Mouse (Mus musculus) layer of hippocampus, adult 18-20 months (tissue): ENCODE data around the gene C2cd4a. TPM values are rescaled to one million over a fixed set of nuclear protein-coding genes. Genes with fewer than 3 reads are reported as not detected.

Source experiments
- DNase-seq, 2 experiments: peaks; one replicate each; pipeline ENCODE4 v3.0.0; 2022; ENCODE audit warnings: low spot score in 2 of 2
- long read RNA-seq: library from polyadenylated mRNA; stranded (forward); transcript quantifications from one replicate; pipeline ENCODE4 v2.0.0, GENCODE M21; 2021
- total RNA-seq, 2 experiments: library from RNA; stranded (reverse); gene quantifications; 2 replicates each; pipeline ENCODE4 v1.2.3; 2021

The C2cd4a gene
- 1 to 10 TPM; 1.6 to 3.2 TPM for total RNA-seq
- long read RNA-seq, partial matches to known transcripts: 0 of 4 reads
- long read RNA-seq, other reads (novel, unspliced or antisense): 3 of 4 reads

DNA sequence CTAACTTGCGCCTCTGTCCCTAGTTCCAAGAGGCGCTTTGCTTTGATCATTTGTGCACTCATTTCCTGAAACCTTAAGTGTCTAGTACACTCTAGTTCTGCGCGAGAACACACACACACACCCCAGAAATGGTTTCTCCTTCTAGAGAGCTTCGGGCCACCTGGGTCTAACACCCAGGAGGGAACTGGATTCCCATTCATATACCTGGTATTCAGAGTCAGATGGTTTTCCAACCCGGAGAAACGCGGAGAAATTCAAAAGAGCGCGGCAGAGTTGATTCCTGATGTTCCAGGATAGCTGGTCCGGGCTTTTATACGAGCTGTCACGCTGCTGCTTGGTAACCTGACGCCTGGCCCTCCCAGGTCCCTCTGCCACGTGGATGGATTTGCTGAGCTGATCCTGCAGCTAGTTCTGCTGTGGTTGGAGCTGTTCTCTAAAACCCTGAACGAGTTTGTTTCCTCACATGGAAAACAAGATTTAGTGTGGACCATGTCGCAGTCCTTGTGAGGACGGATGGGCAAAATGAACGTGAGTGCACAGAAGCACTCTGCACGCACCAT is at the start of gene C2cd4a:
C2cd4a (minus strand) TSS at position 285 of the 560 bp plus-strand sequence.
- no peak for DNase-seq

- no peak for DNase-seq
These were observed 46.2 kb upstream of the C2cd4a start for GRCm38 (mm10) chr9:67878197-67878769.

- DNase-seq: peak in 1 of 2 experiments; percentile 25
These were observed 45.1 kb upstream of the C2cd4a start for GRCm38 (mm10) chr9:67877081-67877718.

DNA sequence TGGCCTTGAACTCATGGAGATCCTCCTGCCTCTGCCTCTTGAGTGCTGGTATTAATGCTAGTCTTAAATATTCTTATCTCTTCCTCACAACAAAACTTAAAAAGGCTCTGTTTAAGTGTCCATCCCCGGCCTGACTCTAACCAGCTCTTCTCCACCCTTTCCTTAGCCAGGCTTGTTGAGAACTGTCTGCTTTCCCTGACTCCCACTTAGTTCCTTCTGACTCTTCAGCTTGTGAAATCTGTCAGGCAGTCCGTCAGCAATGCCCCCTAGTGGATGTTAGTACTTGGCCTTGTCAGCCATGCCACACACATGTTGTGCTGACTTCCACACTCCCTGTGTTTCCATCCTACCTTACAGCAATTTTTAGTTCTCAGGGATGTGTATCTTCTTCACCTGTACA is 43.2 kb upstream of the C2cd4a start:
- DNase-seq: peak in 1 of 2 experiments; percentile 58

GRCm38 (mm10) chr9:67874522-67875222 is 42.5 kb upstream of the C2cd4a start:
- DNase-seq: no peak

DNA sequence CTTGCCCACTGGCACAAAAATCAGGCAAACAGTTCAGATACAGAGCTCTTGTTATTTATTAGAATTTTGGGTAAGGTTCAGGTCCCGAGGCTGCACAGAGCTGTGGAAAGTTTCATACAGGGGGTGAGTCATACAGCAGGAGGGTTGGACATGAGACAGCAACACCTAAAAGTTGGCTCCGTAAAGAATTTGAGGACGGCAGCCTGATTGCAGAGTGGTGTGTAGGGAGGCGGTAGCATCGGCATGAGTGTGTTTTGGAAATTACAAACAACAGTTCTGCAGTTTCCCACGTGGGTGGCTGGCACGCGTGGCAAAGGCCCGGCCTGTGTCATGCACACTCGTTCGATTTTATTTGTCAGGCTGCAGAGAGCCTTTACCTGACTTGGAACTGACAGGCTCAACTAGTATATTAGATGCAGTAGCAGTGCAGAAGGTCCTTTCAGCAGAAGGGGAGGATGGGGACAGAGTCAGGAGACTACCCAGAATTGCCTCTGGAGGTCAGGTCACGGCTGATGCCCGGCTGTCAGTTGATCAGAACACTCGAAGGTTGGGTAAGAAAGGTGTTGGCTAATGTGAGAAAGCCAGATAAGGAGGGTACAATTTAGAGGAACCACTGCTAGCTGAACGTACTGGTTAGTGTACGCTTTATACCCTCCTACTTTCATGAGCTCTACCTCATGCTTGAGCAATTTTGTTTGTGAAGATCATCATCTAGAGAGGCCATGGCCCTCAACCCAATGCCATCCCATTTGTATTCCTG is 37.7 kb upstream of the C2cd4a start:
- DNase-seq: peak; percentile 63 to 76

DNA sequence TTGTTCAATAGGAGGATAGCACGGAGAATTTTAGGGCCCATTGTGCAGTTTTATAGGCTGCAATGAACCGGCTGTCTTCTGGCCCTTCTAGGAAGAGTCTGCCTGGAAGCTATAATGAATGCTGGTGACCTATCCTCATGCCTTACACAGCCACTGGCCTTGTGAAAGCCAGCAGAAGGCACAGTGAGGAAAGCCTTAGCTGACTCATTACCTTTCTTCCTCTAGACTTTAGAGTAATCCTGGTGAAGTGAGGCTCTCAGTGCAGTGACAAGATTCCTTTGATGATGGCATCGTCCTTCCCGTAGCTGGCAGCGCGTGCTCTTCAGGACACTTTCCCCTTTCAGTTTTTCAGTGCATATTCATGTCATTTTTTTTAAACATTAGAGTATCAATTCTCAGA is 35.3 kb upstream of the C2cd4a start:
- no peak for DNase-seq

DNA sequence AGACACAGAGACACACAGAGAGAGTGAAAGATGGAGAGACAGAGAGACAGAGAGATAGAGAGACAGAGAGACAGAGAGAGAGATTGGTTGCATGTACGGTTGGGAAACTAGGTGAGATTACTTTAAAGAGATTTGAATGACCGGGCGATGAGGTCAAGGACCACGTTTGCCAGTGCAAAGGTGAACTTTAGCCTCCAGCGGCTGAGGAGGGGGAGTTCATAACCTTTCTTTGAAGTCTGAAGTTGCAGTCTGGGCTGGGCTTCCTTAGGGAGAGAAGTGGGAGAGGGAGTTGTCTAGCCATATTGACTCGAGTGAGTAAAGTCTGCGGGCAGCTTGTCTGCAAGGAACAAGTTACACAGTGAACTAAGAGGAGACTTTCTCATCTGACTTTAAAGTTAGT is 33.3 kb upstream of the C2cd4a start:
- DNase-seq: no peak

GRCm38 (mm10) chr9:67864011-67864410 is 31.9 kb upstream of the C2cd4a start:
- no peak for DNase-seq

DNA sequence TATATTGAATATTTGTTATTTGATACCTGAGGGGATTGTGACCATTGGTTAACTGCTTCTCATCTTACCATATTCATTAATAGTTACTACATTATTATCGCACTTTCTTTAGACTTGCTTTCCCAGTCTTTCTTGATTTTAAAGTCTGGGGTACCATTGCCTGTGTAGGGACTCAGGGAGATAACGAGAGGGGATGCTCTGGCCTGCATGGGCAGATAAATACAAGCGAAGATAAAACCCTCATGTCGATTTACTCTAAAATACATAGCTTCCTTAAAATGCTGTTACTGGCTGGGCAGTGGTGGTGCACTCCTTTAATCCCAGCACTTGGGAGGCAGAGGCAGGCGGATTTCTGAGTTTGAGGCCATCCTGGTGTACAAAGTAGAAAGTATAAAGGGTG is 31.2 kb upstream of the C2cd4a start:
- DNase-seq: no peak

DNA sequence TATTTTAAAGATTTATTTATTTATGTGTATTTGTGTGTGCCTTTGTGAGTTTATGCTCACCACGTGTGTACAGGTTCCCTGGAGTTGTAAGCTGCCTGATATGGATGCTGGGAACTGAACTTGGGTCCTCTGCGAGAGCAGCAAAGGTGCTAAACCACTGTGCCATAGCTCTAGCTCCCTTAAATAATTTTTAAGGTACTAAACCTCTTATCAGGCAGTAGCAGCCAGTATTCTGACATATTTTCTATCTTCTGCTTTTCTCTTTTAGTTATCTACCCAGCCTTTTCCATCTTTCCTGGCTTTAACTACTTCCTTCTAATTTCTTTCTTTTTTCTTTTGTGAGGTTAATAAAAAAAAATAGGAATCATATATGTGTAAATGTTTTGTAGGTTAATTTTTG is 28.1 kb upstream of the C2cd4a start:
- DNase-seq: no peak

GRCm38 (mm10) chr9:67851150-67851549 is 19.0 kb upstream of the C2cd4a start:
- DNase-seq: no peak

GRCm38 (mm10) chr9:67849846-67850245 is 17.7 kb upstream of the C2cd4a start:
- DNase-seq: no peak

- DNase-seq: no peak
These were observed 17.3 kb upstream of the C2cd4a start for GRCm38 (mm10) chr9:67849397-67849796.

GRCm38 (mm10) chr9:67847606-67848005 is 15.5 kb upstream of the C2cd4a start:
- DNase-seq: peak; percentile 35 to 80

GRCm38 (mm10) chr9:67846089-67846488 is 14.0 kb upstream of the C2cd4a start:
- DNase-seq: no peak

GRCm38 (mm10) chr9:67845648-67846047 is 13.5 kb upstream of the C2cd4a start:
- no peak for DNase-seq

DNA sequence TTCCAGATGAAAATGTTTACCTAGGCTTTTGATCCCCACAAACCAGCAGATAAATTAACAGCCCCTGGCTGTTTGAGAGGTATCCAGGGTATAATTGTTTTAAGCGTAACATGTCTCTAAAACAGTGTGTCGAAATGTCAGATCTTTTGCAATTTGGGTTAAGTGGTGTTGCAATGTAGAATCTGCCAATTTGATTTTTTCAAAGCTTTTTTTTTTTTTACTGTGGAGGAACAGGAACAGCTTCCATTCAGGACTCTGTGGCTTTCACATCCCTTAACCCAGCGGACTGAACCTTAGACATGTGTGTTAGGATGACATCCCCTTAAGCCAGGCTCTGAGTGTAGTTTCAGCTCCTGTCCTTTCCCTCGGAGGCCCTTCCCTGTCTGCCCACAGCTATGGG is 12.9 kb upstream of the C2cd4a start:
- DNase-seq: no peak

DNA sequence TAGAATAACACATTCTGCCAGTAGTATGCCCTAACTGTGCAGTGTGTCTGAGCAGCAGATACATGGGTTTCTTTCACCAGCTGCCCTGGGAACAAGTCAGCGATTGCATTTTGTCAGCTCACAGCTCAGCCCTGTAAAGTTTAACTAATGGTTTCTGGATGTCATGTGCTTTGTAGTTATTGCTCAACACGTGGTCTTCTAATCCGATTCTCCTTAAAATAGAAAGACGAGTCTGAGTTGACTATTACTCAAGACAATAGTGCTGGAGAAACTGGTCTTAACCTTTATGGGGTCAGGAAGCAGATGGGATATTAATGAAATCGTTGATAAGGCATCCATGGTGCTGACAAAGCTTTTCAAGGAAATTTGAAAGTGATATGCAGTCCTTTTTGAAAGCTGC is 10.7 kb upstream of the C2cd4a start:
- DNase-seq: no peak

- DNase-seq: peak; percentile 63 to 86
These were observed 8.1 kb upstream of the C2cd4a start, which contains the start of gene Vps13c for GRCm38 (mm10) chr9:67839981-67840859. TSS of gene Vps13c (plus strand) at chr9:67840396.
